Mouse (Mus musculus) forebrain, embryonic 12.5 days (tissue): ENCODE results near the gene Nfatc2. TPM values are rescaled to one million over a fixed set of nuclear protein-coding genes. Genes with fewer than 3 reads are reported as not detected.

Experiments used
- ATAC-seq: fragments of 200-750 bp; cut with Nextera tagmentation; 2 replicates; pipeline ENCODE4 v1.8.0; 2017; ENCODE audit warnings: moderate TSS enrichment; ENCODE audit not compliant: low FRiP score
- H3K27ac ChIP-seq: fragments of 300-500 bp; sonication (generic); 2 replicates; pipeline ENCODE4 v1.5.1; 2016; ENCODE audit warnings: mild to moderate bottlenecking
- H3K27me3 ChIP-seq: fragments of 300-500 bp; sonication (generic); 2 replicates; pipeline ENCODE4 v1.6.1; 2016; ENCODE audit warnings: mild to moderate bottlenecking
- H3K36me3 ChIP-seq: fragments of 300-500 bp; sonication (generic); replicated peaks from 2 replicates; pipeline ENCODE4 v1.6.1; 2016; ENCODE audit warnings: mild to moderate bottlenecking
- H3K4me1 ChIP-seq: fragments of 300-500 bp; sonication (generic); 2 replicates; pipeline ENCODE4 v1.6.1; 2016
- H3K4me2 ChIP-seq: fragments of 300-500 bp; sonication (generic); 2 replicates; pipeline ENCODE4 v1.6.1; 2016; ENCODE audit warnings: mild to moderate bottlenecking, moderate library complexity
- H3K4me3 ChIP-seq: fragments of 300-500 bp; sonication (generic); replicated peaks from 2 replicates; pipeline ENCODE4 v1.5.1; 2016; ENCODE audit warnings: mild to moderate bottlenecking
- H3K9ac ChIP-seq: fragments of 300-500 bp; sonication (generic); 2 replicates; pipeline ENCODE4 v1.6.1; 2016; ENCODE audit warnings: mild to moderate bottlenecking
- H3K9me3 ChIP-seq: fragments of 300-500 bp; sonication (generic); 2 replicates; pipeline ENCODE4 v1.6.1; 2016
- WGBS: fragments of 180-500 bp; shearing (Covaris S2); methylation state at CpG from one replicate; pipeline ENCODE4 v1.1.7; 2016; 5-methylcytosine and 5-hydroxymethylcytosine counted together
- polyA plus RNA-seq: library from polyadenylated mRNA; unstranded; fragments of >200 nt; fragmentation: Nextera tagmentation; extraction: Ambion mirVana; gene quantifications from 2 replicates; pipeline ENCODE4 v1.2.1, GENCODE M21; 2016

Nfatc2 gene
- polyA plus RNA-seq, 1 experiment from 2014 or later: 1.2 TPM

GRCm38 (mm10) chr2:168584408-168584807, 17.0 kb downstream of the Nfatc2 start:
- H3K4me1 ChIP-seq: peaks cover 38% of the 10 kb centered on the region
- H3K27ac ChIP-seq: no peak overlapping the region

DNA sequence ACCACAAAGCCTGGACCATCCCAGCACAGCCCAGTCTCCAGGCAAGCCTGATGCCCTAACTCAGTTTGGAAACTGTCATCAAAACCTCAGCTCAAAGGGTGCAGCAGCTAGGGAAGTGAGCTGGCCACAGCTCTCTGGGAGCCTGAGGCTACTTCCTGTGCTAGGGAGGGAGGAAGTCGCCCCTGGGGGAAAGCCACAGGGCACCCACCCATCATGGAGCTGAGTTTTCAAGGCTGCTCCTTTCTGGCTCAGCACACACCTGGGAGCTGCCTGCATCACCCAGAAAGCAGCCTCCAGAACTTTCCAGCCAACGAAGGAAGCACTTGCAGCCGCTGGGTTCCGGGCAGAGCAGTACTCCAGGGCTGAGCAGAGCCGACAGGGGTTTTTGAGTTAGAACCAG, 18.4 kb downstream of the Nfatc2 start:
- Histone ChIP-seq H3K36me3 (no peaks in the 10 kb centered on the region), H3K4me2 (no peak overlapping the region), H3K9ac (no peak overlapping the region), H3K27me3 (peaks cover 10% of the 10 kb centered on the region; the same call in 1 of the 2 replicates), H3K4me1 (peaks cover 34% of the 10 kb centered on the region), H3K27ac (no peak overlapping the region), H3K9me3 (no peaks in the 10 kb centered on the region), H3K4me3 (no peak overlapping the region)
- ATAC-seq: no peak
- WGBS: 88% methylated on average over 5 of the region's 5 CpGs

More at GRCm38 (mm10) chr2:168584408-168584807, 17.0 kb downstream of the Nfatc2 start:
- peaks cover 20% of the 10 kb centered on the region for H3K27me3 ChIP-seq
- 70% methylated on average over 8 of the region's 8 CpGs for WGBS
- H3K4me3 ChIP-seq: no peak overlapping the region
- H3K9me3 ChIP-seq: no peaks in the 10 kb centered on the region
- no peak for ATAC-seq
- H3K36me3 ChIP-seq: no peaks in the 10 kb centered on the region
- H3K9ac ChIP-seq: no peak overlapping the region
- H3K4me2 ChIP-seq: no peak overlapping the region

- Histone ChIP-seq H3K4me3 (no peak overlapping the region), H3K4me1 (peaks cover 31% of the 10 kb centered on the region), H3K36me3 (no peaks in the 10 kb centered on the region), H3K27ac (peak overlapping the region; percentile 50), H3K9me3 (no peaks in the 10 kb centered on the region), H3K27me3 (peaks cover 5% of the 10 kb centered on the region; the same call in 1 of the 2 replicates), H3K9ac (no peak overlapping the region), H3K4me2 (no peak overlapping the region)
- WGBS: 13% methylated on average over 6 of the region's 6 CpGs
- peak; percentile 18; the same call in 1 of the 2 replicates for ATAC-seq
Measured at GRCm38 (mm10) chr2:168581207-168581854, 20.1 kb downstream of the Nfatc2 start.

DNA sequence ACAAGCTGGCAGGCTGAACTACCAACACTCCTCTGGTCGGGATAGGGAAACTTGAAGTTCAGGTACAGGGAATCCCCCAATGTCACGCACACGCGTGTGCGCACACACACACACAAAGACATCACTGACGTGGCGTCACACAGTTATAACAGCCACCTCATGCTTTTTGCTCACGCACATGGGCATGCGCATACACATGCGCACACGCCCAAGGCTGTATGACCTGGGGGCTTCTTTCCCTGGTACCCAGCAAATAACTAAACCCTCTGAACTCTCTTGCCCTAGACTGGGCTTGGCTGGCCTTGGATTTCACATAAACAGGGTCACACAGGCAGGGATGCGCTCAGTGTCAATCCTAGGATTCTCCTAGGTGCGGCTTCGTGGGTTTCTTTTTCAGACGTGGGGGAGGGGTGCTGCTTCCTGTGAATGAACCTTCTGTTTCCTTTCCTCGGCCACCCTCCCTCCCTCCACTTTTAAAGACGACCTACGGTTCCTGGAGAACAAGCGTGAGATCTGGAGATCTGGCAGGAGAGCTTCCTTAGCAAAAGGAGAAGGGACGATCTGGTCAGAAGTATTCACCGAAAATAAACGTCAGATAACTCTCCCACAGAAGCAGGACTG, 21.1 kb downstream of the Nfatc2 start:
- H3K36me3 ChIP-seq: no peaks in the 10 kb centered on the region
- no peak overlapping the region for H3K4me3 ChIP-seq
- peaks cover 31% of the 10 kb centered on the region for H3K4me1 ChIP-seq
- H3K27ac ChIP-seq: no peak overlapping the region
- peak overlapping the region; percentile 15 for H3K4me2 ChIP-seq
- no peak overlapping the region for H3K9ac ChIP-seq
- no peak for ATAC-seq
- 52% methylated on average over 22 of the region's 22 CpGs for WGBS
- H3K27me3 ChIP-seq: peaks cover 5% of the 10 kb centered on the region; the same call in 1 of the 2 replicates
- no peaks in the 10 kb centered on the region for H3K9me3 ChIP-seq

DNA sequence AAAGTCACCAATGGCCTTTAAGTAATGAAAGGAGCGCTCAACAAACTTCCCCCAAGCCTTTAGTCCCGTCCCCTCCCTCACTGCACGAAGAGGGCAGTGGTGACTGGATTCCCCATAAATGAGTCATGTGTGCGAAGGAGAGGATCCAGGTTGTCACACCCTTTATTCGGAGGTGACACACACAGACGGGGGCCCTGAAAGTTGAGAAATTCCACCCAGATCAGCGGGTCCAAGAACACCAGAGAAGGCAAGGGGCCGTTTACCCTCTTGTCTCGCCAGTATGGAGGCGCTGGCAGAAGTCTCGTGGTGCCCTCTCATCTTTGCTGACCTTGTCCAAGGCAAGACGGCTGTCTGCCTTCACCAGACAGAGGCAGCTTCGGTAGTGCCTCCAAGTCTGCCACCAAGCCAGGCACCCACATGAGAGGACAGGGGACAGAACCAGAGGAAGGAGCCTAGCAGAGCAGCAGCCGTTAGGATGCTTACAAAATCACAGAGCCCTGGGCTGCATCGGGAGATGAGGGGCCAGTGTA, 21.8 kb downstream of the Nfatc2 start:
- Histone ChIP-seq H3K4me3 (no peak overlapping the region), H3K27ac (0 out of 2 replicates have a peak overlapping the region, but pooled peaks have one; percentile 42), H3K27me3 (peaks cover 5% of the 10 kb centered on the region; the same call in 1 of the 2 replicates), H3K4me2 (no peak overlapping the region), H3K4me1 (peaks cover 32% of the 10 kb centered on the region), H3K36me3 (no peaks in the 10 kb centered on the region), H3K9me3 (no peaks in the 10 kb centered on the region), H3K9ac (no peak overlapping the region)
- ATAC-seq: no peak
- 81% methylated on average over 15 of the region's 15 CpGs for WGBS

DNA sequence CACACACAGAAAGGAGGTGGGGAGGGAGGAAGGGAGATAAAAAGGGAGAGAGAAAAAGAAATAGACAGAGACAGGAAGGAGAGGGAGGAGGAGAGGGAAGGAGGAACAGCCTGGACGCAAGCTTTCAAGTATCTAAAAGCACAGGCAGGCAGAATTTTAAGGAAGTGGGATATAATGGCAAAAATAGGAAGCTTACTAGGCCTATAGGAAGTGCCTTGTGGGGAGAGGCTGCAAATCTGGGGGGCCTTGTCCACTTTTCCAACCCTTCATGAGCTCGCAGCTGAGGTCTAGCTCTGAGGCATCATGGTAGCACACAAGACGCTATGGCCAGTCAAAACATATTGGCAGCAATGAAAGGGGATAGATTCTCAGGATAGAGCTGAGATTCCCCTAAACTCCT, 22.3 kb downstream of the Nfatc2 start:
- no peaks in the 10 kb centered on the region for H3K9me3 ChIP-seq
- no peak overlapping the region for H3K4me3 ChIP-seq
- no peak overlapping the region for H3K27ac ChIP-seq
- H3K9ac ChIP-seq: no peak overlapping the region
- no peaks in the 10 kb centered on the region for H3K36me3 ChIP-seq
- H3K27me3 ChIP-seq: peaks cover 5% of the 10 kb centered on the region; the same call in 1 of the 2 replicates
- no peak for ATAC-seq
- 85% methylated on average over 3 of the region's 3 CpGs for WGBS
- no peak overlapping the region for H3K4me2 ChIP-seq
- H3K4me1 ChIP-seq: peaks cover 27% of the 10 kb centered on the region

DNA sequence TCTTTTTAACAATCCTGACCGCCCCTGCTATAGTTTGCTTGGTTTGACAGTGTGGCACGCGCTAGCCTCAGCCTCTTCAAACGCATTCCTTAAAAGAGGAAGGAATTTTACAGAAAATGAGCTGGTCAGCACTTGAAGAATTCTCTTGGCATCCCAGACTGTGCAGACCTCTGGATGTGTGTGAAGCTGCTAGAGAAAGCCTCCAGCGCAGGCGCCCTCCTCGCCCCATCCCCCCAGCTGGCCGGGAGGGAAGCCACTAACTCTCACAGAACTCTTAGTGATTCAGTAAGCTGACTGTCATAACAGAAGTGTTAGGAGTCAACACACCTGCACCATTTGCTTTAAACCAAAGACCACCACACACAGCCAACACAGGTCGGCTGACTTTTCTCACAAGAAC, 23.3 kb downstream of the Nfatc2 start:
- WGBS: 53% methylated on average over 9 of the region's 9 CpGs
- H3K4me1 ChIP-seq: peaks cover 27% of the 10 kb centered on the region
- no peak overlapping the region for H3K4me3 ChIP-seq
- peaks cover 5% of the 10 kb centered on the region; the same call in 1 of the 2 replicates for H3K27me3 ChIP-seq
- no peaks in the 10 kb centered on the region for H3K9me3 ChIP-seq
- H3K4me2 ChIP-seq: no peak overlapping the region
- no peak overlapping the region for H3K27ac ChIP-seq
- H3K36me3 ChIP-seq: no peaks in the 10 kb centered on the region
- H3K9ac ChIP-seq: no peak overlapping the region
- ATAC-seq: no peak

DNA sequence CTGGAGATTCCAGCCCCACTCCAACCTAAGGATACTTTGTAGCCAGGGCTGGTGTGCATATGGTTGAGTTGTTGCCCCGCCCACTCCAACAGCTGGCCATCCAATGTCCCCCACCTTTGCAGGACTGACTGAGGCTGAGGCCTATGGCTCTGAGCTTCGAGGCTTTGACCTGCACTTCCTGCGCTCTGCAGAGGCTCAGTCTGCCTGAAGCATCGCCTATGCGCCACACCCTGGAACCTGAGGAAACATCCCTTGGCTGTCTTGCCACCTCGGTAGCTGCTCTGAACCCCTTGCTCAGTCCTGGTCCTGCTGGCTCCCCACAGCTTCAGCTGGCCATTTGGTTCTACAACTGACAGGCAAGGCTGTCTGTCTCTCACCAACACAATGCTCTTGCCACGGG, 24.1 kb downstream of the Nfatc2 start:
- WGBS: 75% methylated on average over 7 of the region's 7 CpGs
- no peak for ATAC-seq
- Histone ChIP-seq H3K27me3 (peaks cover 5% of the 10 kb centered on the region; the same call in 1 of the 2 replicates), H3K4me1 (peaks cover 27% of the 10 kb centered on the region), H3K36me3 (no peaks in the 10 kb centered on the region), H3K4me2 (no peak overlapping the region), H3K27ac (no peak overlapping the region), H3K9ac (no peak overlapping the region), H3K9me3 (no peaks in the 10 kb centered on the region), H3K4me3 (no peak overlapping the region)

DNA sequence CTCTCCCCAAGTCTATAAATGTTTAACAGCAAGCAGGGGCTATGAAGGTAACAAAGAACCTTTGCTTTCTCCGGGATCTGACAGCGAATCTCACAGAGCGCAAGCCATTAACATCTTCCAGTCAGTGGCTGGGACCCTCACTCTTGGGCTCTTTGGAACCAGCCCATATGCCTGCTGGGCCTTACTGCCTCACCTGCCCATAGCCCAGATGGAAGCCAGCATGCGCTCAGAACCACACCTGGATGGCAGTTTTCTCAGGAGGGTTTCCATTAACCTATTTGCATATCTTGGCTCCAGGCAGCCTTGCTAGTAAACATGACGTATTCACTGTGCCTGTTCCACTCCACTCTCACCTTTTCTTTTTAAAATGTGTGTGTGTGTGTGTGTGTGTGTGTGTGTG, 25.6 kb downstream of the Nfatc2 start:
- 76% methylated on average over 5 of the region's 5 CpGs for WGBS
- Histone ChIP-seq H3K4me1 (peaks cover 18% of the 10 kb centered on the region), H3K9ac (no peak overlapping the region), H3K4me2 (no peak overlapping the region), H3K27ac (no peak overlapping the region), H3K27me3 (peaks cover 5% of the 10 kb centered on the region; the same call in 1 of the 2 replicates), H3K9me3 (no peaks in the 10 kb centered on the region), H3K36me3 (no peaks in the 10 kb centered on the region), H3K4me3 (no peak overlapping the region)
- ATAC-seq: no peak

- H3K4me1 ChIP-seq: peaks cover 9% of the 10 kb centered on the region; the same call in 1 of the 2 replicates
- no peak overlapping the region for H3K27ac ChIP-seq
- 68% methylated on average over 10 of the region's 10 CpGs for WGBS
- no peak for ATAC-seq
- H3K27me3 ChIP-seq: peaks cover 5% of the 10 kb centered on the region; the same call in 1 of the 2 replicates
- no peak overlapping the region for H3K9ac ChIP-seq
- no peaks in the 10 kb centered on the region for H3K36me3 ChIP-seq
- H3K9me3 ChIP-seq: no peaks in the 10 kb centered on the region
- no peak overlapping the region for H3K4me3 ChIP-seq
- H3K4me2 ChIP-seq: no peak overlapping the region
Measured at GRCm38 (mm10) chr2:168574934-168575333, 26.5 kb downstream of the Nfatc2 start.

DNA sequence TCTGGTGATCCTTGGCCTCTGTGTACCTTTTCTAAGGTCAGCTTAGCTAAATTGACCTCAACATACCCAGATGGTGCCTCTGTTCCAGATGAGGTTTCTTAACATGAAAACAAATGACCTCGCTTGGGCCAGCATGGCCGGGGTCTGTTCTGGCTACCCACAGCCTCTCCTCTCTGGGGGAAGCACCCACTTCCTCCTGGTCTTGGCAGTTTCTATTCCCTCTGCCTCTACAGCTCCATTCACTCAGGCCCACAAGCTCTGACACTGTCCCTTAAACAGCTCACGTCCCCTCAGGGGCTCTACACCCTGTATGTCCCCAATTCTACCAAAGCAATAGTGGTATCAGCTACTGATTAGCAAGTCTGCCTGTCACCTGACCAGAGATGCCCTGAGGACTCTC, 27.6 kb downstream of the Nfatc2 start:
- Histone ChIP-seq H3K9me3 (no peaks in the 10 kb centered on the region), H3K4me2 (no peak overlapping the region), H3K9ac (no peak overlapping the region), H3K4me3 (no peak overlapping the region), H3K27ac (no peak overlapping the region), H3K27me3 (no peaks in the 10 kb centered on the region; the same call in 1 of the 2 replicates), H3K36me3 (no peaks in the 10 kb centered on the region), H3K4me1 (peaks cover 3% of the 10 kb centered on the region; the same call in 1 of the 2 replicates)
- WGBS: 85% methylated on average over 3 of the region's 3 CpGs
- no peak for ATAC-seq

- Histone ChIP-seq H3K27ac (no peak overlapping the region), H3K4me3 (no peak overlapping the region), H3K4me2 (no peak overlapping the region), H3K27me3 (no peaks in the 10 kb centered on the region; the same call in 1 of the 2 replicates), H3K4me1 (peaks cover 3% of the 10 kb centered on the region; the same call in 1 of the 2 replicates), H3K9ac (no peak overlapping the region), H3K9me3 (no peaks in the 10 kb centered on the region), H3K36me3 (no peaks in the 10 kb centered on the region)
- no peak for ATAC-seq
- WGBS: 97% methylated on average over 32 of the region's 32 CpGs
Measured at GRCm38 (mm10) chr2:168571241-168571640, 30.2 kb downstream of the Nfatc2 start.
